Mouse (Mus musculus) left cerebral cortex, adult 9 months (tissue): Measurements from ENCODE around the gene Prss54.
"Not testable (repeated sequence)": the region's sequence is repeated elsewhere in the genome, so short reads cannot be mapped to it uniquely, and the experiment has no call there.

Experiments
- DNase-seq, 2 experiments: peaks; one replicate each; pipeline ENCODE4 v3.0.0; 2022; ENCODE audit warnings: low spot score in 2 of 2

The Prss54 gene

GRCm38 (mm10) chr8:95576240-95576639 is at the start of gene Prss54:
Gene Prss54 (minus strand): TSS chr8:95576340.
- no peak for DNase-seq

GRCm38 (mm10) chr8:95624833-95625232 is 48.7 kb upstream of the Prss54 start:
- DNase-seq = no peak

DNA sequence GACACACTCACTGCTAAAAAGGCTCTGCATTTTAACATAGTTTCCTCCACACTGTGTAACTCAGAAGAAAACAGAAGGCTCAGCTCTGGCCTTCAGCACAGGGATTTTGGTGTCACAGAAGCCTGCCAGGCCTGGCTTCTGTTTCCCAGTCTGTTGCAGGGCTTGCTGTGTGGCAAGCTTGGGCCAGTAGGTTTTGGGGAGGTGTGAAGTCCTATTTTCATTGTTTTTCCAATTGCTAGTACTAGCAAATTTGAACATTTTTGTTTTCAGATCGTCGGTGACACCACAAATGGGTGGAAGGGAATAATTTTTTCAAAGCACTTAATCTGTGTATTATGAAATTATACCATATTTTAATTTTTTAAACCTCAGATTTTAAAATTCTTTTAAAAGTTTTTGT is 43.9 kb upstream of the Prss54 start:
- DNase-seq = no peak

GRCm38 (mm10) chr8:95616383-95616782 is 40.2 kb upstream of the Prss54 start:
- no peak for DNase-seq

DNA sequence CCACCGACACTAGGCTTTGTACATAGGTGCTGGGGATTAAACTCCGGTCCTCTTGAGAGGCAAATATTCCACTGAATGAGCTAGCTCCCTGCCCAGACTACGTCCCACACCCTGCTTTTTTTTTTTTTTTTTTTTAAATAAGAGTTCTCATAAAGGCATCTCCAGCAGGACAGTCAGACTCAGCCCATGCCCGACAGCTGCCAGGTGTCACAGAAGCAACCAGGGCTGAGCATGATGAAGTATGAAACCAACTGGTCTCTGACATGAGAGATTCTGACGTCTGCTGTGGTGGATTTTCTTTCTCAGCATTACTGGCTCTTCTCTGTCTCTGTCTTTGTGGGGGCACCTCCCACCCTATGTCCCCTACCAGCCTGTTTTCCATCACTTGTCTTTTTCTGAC is 35.6 kb upstream of the Prss54 start:
- no peak for DNase-seq

- no peak for DNase-seq
Measured at GRCm38 (mm10) chr8:95610749-95611148, 34.6 kb upstream of the Prss54 start.

DNA sequence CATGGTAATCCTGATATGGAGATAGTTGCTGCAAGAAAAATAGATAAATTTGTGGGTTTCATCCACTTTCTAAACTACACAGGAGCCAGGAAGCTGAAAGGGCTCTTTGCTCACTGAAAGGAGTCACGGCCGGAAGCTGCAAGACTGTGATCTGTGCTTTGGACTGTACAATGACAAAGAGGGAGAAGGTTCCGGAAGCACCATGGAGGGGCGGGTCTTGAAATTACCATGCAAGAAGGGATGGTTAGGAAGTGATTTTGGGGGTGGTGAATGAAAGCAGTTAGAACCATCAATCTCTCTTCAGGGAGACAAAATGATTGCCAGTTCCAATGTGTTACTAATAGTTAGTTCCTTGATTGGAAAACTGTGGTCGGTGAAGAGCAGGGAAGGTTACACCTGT is 33.3 kb upstream of the Prss54 start:
- no peak for DNase-seq

DNA sequence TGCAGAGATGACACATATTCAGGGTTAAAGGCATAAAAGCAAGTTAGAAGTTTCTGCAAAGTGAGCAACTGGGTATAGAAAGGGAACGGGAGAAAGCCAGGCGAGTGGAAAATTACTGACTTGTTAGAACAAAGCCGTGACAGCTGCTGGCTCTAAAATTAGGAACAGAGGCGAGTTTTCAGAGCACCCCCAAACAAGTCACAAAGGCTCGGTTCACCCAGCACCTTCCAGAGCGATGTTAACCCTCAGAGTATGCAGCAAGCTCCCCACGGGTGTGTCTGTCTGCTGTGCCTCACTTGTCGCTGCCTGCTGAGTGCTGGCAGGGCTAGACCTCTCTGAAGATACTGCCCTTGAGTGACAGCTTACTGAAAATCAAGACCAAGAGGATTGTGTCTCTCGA is 31.1 kb upstream of the Prss54 start:
- DNase-seq = peak; percentile 49 to 66

- DNase-seq = not testable (repeated sequence)
Measured at GRCm38 (mm10) chr8:95606509-95606908, 30.4 kb upstream of the Prss54 start.

- no peak for DNase-seq
Measured at GRCm38 (mm10) chr8:95602168-95602567, 26.0 kb upstream of the Prss54 start.

- DNase-seq = no peak
Measured at GRCm38 (mm10) chr8:95601306-95601705, 25.2 kb upstream of the Prss54 start.

GRCm38 (mm10) chr8:95599861-95600260 is 23.7 kb upstream of the Prss54 start:
- peak in 1 of 2 experiments; percentile 80 for DNase-seq

DNA sequence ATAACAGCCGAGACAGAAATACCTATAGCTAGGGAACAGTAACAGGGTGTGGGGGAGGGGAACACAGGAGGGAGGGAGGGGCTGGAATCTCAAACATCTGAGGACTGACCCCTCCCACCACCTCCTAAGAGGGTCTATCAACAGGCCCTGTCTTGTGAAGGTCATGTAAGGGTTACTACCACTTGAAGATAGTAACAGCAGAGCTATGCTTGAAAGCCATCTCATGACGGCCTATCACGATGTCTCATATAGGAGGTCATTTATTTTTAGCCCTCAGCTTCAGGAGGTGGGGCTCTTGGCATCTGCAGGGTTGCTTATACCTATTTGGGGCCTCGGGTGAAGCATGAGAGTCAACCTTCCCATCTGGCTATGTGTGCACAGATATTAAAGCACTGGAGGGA is 20.7 kb upstream of the Prss54 start:
- DNase-seq = no peak

- no peak for DNase-seq
Measured at GRCm38 (mm10) chr8:95595131-95595530, 19.0 kb upstream of the Prss54 start.

DNA sequence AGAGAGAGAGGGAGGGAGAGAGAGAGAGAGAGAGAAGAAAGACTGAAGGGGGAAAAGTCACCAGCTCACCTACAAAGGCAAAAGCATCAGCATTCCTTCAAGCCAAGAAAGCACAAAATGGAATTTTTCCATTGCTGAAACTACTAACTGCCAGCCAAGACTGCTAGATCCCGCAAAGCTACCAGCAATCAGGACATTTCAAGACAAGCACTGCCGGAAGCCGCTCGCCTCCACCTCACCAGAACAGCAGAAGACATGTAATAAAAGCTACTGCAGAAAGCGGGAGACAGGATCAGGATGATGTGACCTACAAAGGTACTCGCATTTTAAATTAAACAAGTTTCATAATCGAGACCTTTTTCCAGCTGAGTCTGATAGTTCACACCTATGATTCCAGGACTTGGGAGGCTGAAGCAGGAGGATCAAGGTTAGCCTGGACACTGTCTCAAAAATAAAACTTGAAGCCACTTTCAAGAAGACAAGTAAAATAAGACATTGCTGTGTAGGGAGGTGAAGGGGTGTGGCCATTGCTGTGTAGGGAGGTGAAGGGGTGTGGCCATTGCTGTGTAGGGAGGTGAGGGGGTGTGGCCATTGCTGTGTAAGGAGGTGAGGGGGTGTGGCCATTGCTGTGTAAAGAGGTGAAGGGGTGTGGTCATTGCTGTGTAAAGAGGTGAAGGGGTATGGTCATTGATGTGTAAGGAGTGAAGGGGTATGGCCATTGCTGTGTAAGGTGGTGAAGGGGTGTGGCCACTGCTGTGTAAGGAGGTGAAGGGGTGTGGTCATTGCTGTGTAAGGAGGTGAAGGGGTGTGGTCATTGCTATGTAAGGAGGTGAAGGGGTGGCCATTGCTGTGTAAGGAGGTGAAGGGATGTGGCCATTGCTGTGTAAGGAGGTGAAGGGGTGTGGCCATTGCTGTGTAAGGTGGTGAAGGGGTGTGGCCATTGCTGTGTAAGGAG is 17.6 kb upstream of the Prss54 start:
- DNase-seq = no peak

- no peak for DNase-seq
Measured at GRCm38 (mm10) chr8:95592131-95592780, 16.1 kb upstream of the Prss54 start.

DNA sequence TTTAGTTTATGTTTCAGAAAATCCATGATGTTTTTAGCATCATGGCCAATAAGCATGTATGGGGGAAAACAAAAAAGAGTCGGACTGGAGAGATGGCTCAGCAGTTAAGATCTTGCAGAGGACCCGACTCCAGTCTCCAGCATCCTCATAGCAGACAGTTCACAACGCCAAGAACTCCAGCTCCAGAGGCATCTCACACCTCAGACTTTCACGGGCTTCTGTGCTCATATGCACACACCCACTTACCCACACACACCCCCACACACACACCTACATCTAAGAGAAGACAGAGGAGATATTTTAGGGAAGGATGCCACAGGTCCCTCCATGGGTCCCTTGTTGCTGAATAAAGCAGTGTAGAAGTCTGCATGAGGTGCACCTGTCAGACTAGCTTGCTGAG is 14.4 kb upstream of the Prss54 start:
- no peak for DNase-seq

GRCm38 (mm10) chr8:95589282-95589681 is 13.1 kb upstream of the Prss54 start:
- no peak for DNase-seq

DNA sequence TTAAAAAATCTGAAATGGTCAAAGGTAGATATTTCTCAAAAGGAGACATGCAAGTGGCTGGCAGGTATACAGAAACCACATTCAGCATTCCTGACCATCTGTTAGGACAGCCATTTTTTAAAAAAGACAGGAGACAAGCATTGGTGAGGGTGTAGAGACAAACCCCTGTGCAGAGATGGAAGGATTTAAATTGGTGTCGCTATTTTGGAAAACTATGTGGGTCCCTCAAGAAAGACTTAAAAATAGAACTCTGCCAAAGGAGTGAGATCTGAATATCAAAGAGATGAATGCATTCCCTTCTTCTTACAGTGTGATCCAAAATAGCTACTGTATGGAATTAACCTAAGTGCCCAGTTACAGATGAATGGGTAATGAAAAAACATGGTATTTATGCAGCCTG is 11.2 kb upstream of the Prss54 start:
- no peak for DNase-seq

DNA sequence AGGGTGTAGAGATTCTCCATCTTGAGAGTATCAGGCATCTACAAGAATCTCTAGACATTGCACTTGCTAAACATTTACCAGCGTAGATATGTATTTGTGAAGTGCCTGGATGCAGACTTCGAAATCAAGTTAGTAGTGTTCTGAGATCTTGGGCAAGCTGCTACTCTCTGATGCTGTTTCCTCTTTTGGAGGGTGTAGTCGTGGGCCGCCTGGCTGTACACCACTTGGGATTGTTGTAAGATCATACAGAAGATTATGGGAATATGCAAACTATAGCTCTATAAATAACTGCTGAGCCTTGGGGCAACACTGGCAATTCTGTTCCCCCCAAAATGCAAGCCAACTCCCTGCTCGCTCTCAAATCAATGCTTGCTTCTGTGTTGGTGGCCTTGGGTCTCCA is 3.0 kb downstream of the Prss54 start:
- DNase-seq = no peak

- no peak for DNase-seq
Measured at GRCm38 (mm10) chr8:95566809-95567208, 9.3 kb downstream of the Prss54 start.

GRCm38 (mm10) chr8:95566217-95566616 is 9.9 kb downstream of the Prss54 start:
- DNase-seq = no peak

- no peak for DNase-seq
Measured at GRCm38 (mm10) chr8:95555963-95556362, 20.2 kb downstream of the Prss54 start.
